Mouse (Mus musculus) gastrocnemius, postnatal 36 days (tissue): ENCODE data around the gene Cmip. TPM values are rescaled to one million over a fixed set of nuclear protein-coding genes. Genes with fewer than 3 reads are reported as not detected.

Experiments used
- DNase-seq, 2 experiments: peaks; one replicate each; pipeline ENCODE4 v3.0.0; 2022
- intact Hi-C: fragments of 180-260 bp; cut with DNase I; formaldehyde crosslinking; loops from one replicate; pipeline ENCODE4 v1.15.1; 2025
- total RNA-seq, 2 experiments: library from RNA; stranded (reverse); gene quantifications; 2 replicates each; pipeline ENCODE4 v1.2.3; 2021

Gene Cmip
- total RNA-seq, 2 experiments from 2014 or later: 7.4 to 9.6 TPM

GRCm38 (mm10) chr8:117287966-117288365 lies 31.1 kb downstream of the Cmip start:
- DNase-seq: no peak
- intact Hi-C loops: no loop called here

GRCm38 (mm10) chr8:117289016-117289415 lies 32.2 kb downstream of the Cmip start:
- no peak for DNase-seq
- intact Hi-C loops: no loop called here

GRCm38 (mm10) chr8:117290506-117290905 lies 33.6 kb downstream of the Cmip start:
- peak; percentile 57 to 72 for DNase-seq

GRCm38 (mm10) chr8:117292262-117292661 lies 35.4 kb downstream of the Cmip start:
- intact Hi-C loops: no loop called here

More at GRCm38 (mm10) chr8:117290506-117290905, 33.6 kb downstream of the Cmip start:
- intact Hi-C loops: no loop called here

GRCm38 (mm10) chr8:117294812-117295211 lies 37.9 kb downstream of the Cmip start:
- intact Hi-C loops: no loop called here
- no peak for DNase-seq

More at GRCm38 (mm10) chr8:117292262-117292661, 35.4 kb downstream of the Cmip start:
- no peak for DNase-seq

GRCm38 (mm10) chr8:117297913-117298518 lies 41.2 kb downstream of the Cmip start:
- DNase-seq: no peak

GRCm38 (mm10) chr8:117299204-117299603 lies 42.3 kb downstream of the Cmip start:
- intact Hi-C loops: no loop called here
- DNase-seq: no peak

More at GRCm38 (mm10) chr8:117297913-117298518, 41.2 kb downstream of the Cmip start:
- intact Hi-C loops: no loop called here

- no peak for DNase-seq
- intact Hi-C loops: no loop called here
These were observed 43.3 kb downstream of the Cmip start for GRCm38 (mm10) chr8:117300188-117300587.

- DNase-seq: no peak
- intact Hi-C loops: no loop called here
These were observed 44.7 kb downstream of the Cmip start for GRCm38 (mm10) chr8:117301457-117302041.

- no peak for DNase-seq
- intact Hi-C loops: no loop called here
These were observed 45.2 kb downstream of the Cmip start for GRCm38 (mm10) chr8:117302072-117302471.

- intact Hi-C loops: no loop called here
- no peak for DNase-seq
These were observed 46.8 kb downstream of the Cmip start for GRCm38 (mm10) chr8:117303666-117304065.

GRCm38 (mm10) chr8:117305405-117305804 lies 48.5 kb downstream of the Cmip start:
- DNase-seq: no peak
- intact Hi-C loops: loop anchor here (5.0 kb wide), 1 partner anchor 48 kb away; the partner anchor contains the start of gene Cmip

- no peak for DNase-seq
- intact Hi-C loops: loop anchor here (5.0 kb wide), 1 partner anchor 49 kb away; the partner anchor contains the start of gene Cmip
These were observed 49.9 kb downstream of the Cmip start for GRCm38 (mm10) chr8:117306756-117307155.

- intact Hi-C loops: loop anchor here (5.0 kb wide), 1 partner anchor 50 kb away; the partner anchor contains the start of gene Cmip
These were observed 50.4 kb downstream of the Cmip start for GRCm38 (mm10) chr8:117307221-117307620.

GRCm38 (mm10) chr8:117308303-117309095 lies 51.6 kb downstream of the Cmip start:
- intact Hi-C loops: loop anchor here (5.0 kb wide), 1 partner anchor 51 kb away; the partner anchor contains the start of gene Cmip
- no peak for DNase-seq

More at GRCm38 (mm10) chr8:117307221-117307620, 50.4 kb downstream of the Cmip start:
- no peak for DNase-seq

GRCm38 (mm10) chr8:117309653-117310274 lies 52.9 kb downstream of the Cmip start:
- intact Hi-C loops: loop anchor here (5.0 kb wide), 1 partner anchor 52 kb away; the partner anchor contains the start of gene Cmip
- no peak for DNase-seq

GRCm38 (mm10) chr8:117310961-117311561 lies 54.2 kb downstream of the Cmip start:
- no peak for DNase-seq
- intact Hi-C loops: no loop called here

- intact Hi-C loops: no loop called here
- no peak for DNase-seq
These were observed 57.6 kb downstream of the Cmip start for GRCm38 (mm10) chr8:117314308-117314953.

- DNase-seq: no peak
- intact Hi-C loops: no loop called here
These were observed 58.9 kb downstream of the Cmip start for GRCm38 (mm10) chr8:117315727-117316126.

GRCm38 (mm10) chr8:117317478-117317877 lies 60.6 kb downstream of the Cmip start:
- no peak for DNase-seq
- intact Hi-C loops: no loop called here
